Mouse (Mus musculus) heart, postnatal 14 days (tissue): ENCODE measurements around the gene Nat9. TPM values are rescaled to one million over a fixed set of nuclear protein-coding genes. Genes with fewer than 3 reads are reported as not detected.

ENCODE experiments used
- DNase-seq, 2 experiments: peaks; one replicate each; pipeline ENCODE4 v3.0.0; 2021 to 2022
- intact Hi-C: fragments of 180-260 bp; cut with DNase I; formaldehyde crosslinking; loops from one replicate; pipeline ENCODE4 v1.15.1; 2025
- total RNA-seq, 2 experiments: library from RNA; stranded (reverse); gene quantifications; 2 replicates each; pipeline ENCODE4 v1.2.3; 2021

The Nat9 gene
- total RNA-seq, 2 experiments from 2014 or later = 17.0 to 17.1 TPM

DNA sequence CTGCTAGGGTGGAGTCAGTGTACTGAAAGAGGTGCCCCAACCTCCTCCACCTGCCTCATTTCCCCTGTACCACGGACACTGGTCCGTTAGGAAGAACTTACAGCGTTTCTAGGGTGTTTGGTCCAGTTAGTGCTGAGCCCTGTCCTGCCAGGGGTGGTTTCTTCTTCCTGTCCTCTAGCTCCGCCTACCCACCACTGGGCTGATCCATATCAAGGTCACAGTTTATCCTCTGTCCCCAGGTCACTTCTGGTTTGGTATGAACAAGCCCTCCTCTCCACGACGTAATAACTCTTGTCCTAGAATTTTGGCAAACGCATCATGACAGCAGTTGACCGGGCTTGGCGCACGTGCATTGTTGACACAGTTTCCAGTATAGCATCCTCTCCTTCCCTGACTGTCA, 32.0 kb upstream of the Nat9 start:
- DNase-seq = no peak
- intact Hi-C loops = loop anchor here (10.0 kb wide), 1 partner anchor 365 kb away; the partner anchor contains the start of gene Gprc5c

DNA sequence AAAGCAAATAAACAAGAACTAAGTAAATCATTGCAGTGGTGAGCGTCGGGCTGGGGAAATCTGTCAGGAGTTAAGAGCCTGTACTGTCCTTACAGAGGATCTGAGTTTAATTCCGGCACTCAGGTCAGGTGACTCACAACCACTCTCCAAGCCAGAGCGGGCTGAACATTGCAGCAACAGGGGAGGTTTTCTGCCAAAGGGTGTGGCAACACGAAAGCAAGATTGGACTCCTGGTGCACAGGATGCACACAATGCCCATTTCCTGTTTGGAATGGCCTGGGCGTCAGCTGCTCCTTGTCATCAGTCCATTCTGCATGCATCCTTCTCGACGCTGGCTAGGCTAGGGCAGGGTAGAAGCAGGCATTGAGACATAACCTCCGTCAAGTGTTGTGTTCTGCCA, 31.6 kb upstream of the Nat9 start:
- intact Hi-C loops = no loop called here
- DNase-seq = peak; percentile 50 to 57

GRCm38 (mm10) chr11:115217439-115218410, 30.1 kb upstream of the Nat9 start:
- no peak for DNase-seq

GRCm38 (mm10) chr11:115215123-115215522, 27.5 kb upstream of the Nat9 start:
- intact Hi-C loops = no loop called here
- DNase-seq = no peak

More at GRCm38 (mm10) chr11:115217439-115218410, 30.1 kb upstream of the Nat9 start:
- intact Hi-C loops = no loop called here

GRCm38 (mm10) chr11:115212116-115212515, 24.5 kb upstream of the Nat9 start:
- DNase-seq = no peak
- intact Hi-C loops = no loop called here

- no peak for DNase-seq
- intact Hi-C loops = no loop called here
Observed at GRCm38 (mm10) chr11:115209958-115210357, 22.3 kb upstream of the Nat9 start.

- intact Hi-C loops = no loop called here
- DNase-seq = no peak
Observed at GRCm38 (mm10) chr11:115208776-115209732, 21.4 kb upstream of the Nat9 start.

DNA sequence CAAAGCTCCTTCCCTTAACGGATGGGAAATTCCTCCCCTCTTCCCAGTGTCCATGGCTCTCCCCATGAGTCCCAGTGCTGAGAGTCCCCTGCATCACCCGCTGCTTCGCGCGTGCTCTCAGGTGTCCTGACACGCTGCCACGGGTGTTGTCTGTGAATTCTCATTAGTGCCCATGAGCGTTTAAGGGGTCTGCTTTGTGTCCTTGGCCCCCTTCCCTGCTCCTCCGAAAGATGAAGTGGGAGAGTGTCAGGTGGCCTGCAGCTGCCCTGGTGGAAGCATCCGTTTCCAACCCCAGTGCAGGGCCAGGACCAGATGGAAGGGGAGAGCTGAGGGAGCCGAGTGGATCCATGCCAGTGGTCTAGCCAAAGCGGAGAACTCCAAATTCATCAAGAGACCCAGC, 20.5 kb upstream of the Nat9 start:
- DNase-seq = no peak

GRCm38 (mm10) chr11:115202756-115203155, 15.1 kb upstream of the Nat9 start:
- intact Hi-C loops = loop anchor here (1.0 to 2.0 kb wide), 4 partner anchors 30 to 152 kb away; no protein-coding TSS in a partner anchor
- no peak for DNase-seq

More for the DNA sequence above, 20.5 kb upstream of the Nat9 start:
- intact Hi-C loops = no loop called here

GRCm38 (mm10) chr11:115202316-115202715, 14.7 kb upstream of the Nat9 start:
- intact Hi-C loops = loop anchor here (1.0 to 2.0 kb wide), 4 partner anchors 30 to 152 kb away; no protein-coding TSS in a partner anchor
- peak; percentile 84 to 90 for DNase-seq

- intact Hi-C loops = no loop called here
- no peak for DNase-seq
Observed at GRCm38 (mm10) chr11:115200520-115200919, 12.9 kb upstream of the Nat9 start.

DNA sequence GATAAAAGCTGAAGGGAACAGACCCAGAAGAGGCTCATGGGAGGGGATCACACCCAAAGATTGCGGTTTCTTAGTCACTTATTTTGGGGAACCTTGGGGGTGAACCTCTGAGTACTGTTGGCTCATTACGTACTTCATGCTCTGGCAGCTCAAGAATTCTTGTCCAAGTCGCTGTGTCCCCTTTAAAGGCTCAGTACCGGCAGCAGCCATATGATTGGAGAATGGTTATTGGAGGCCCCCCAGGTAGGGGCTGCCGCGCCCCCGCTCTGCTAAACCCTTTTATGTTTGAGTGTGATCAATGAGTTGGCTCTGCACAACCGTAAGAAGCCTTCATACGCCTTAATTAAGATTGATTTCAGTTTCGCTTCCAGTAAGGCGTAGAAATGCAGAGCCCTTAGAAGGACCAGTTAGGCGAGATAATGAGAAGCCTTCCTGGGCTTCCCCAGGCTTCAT, 11.3 kb upstream of the Nat9 start:
- no peak for DNase-seq
- intact Hi-C loops = no loop called here

DNA sequence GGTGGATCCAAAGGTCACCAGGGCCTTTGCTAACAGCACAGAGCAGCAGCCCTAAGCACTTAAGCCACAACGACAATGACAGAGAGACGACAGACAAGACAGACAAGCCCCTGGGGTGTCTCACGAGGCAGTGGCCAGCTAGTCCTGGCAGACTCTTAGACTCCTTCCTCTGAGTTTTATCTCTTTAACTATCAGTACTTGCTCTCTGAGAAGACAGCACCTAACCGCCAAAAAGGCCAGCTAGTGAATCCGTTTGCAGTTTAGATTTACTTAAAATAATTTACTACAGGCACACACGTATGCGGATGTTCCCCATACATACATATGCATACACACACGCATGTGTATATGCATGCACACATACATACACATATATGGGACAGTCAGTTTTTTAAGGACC, 9.9 kb upstream of the Nat9 start:
- no peak for DNase-seq
- intact Hi-C loops = no loop called here

- intact Hi-C loops = no loop called here
- DNase-seq = no peak
Observed at GRCm38 (mm10) chr11:115195933-115196332, 8.3 kb upstream of the Nat9 start.

DNA sequence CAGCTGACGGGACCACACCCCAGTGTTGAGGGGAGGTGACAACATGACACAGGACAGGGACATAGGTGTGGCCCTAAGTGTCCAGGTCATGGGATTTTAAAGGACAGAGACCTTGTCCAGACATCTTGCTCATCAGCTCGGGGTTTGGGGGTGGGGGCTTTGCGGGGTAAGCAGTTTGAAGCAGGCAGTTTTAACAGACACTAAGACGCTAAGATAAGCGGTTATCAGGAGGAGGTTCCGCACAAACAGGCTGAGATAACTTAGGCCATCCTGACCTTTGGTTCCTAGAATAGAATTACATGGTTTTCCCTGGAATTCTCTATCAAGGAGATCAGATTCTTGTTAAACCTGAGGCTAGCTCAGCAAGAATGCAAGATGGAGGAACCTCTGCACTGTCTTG, 7.0 kb upstream of the Nat9 start:
- intact Hi-C loops = no loop called here
- no peak for DNase-seq

- intact Hi-C loops = no loop called here
- peak; percentile 59 to 69 for DNase-seq
Observed at GRCm38 (mm10) chr11:115192180-115192579, 4.5 kb upstream of the Nat9 start.

- intact Hi-C loops = no loop called here
- no peak for DNase-seq
Observed at GRCm38 (mm10) chr11:115189304-115189703, 1.6 kb upstream of the Nat9 start.

DNA sequence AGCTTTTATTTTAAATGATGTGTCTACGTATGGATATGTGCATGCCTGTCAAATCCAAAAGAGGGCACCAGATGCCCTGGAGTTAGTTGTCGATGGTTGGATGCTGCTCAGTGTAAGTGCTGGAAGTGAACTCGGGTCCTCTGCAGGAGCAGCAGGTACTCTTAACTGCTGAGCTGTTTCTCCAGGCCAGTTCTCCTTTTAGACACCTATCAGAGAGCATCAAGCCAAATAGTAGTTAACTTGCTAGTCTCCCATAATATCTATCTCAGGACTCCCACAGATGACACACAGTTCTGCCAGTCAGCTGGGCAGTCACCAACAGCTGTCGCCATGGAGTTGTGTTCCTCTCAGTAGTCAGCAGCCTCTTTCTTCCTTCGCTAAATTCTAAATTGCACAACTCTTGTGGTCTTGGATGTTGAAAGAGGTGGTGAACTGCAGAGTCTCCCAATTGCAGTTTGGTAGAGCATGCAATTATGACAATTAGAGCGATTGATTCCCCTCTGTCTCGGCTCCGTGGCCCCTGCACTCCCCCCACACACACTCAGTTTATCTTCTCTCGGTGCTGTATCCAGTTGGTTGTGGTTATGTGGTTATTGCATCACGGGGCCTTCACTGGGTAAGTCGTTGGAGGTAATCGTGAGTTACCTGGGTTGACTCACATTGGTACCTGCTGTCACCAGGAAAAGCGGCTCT, 1.0 kb upstream of the Nat9 start:
- intact Hi-C loops = no loop called here
- no peak for DNase-seq

GRCm38 (mm10) chr11:115187224-115187639, 427 bp downstream of the Nat9 start, which contains the start of gene Tmem104:
Tmem104 (plus strand) TSS chr11:115187487.
- intact Hi-C loops = no loop called here
- peak; percentile 100 for DNase-seq

GRCm38 (mm10) chr11:115184973-115185372, 2.7 kb downstream of the Nat9 start:
- no peak for DNase-seq
- intact Hi-C loops = no loop called here
